Mouse (Mus musculus) mouse trophoblast stem cell (cell line): ENCODE data around the gene Olfr420.

ENCODE experiments used
- in situ Hi-C, 2 experiments: fragments of 300-500 bp; cut with MseI, MboI; formaldehyde crosslinking; loops; 2 replicates in 1 of 2; 3 replicates in 1 of 2; pipeline ENCODE4 v1.15.1; 2025

Gene Olfr420

GRCm38 (mm10) chr1:174155333-174155732 lies at the start of gene Olfr420:
Gene Olfr420, plus strand, starts transcription at chr1:174155633.
- in situ Hi-C loops: no loop called here

- in situ Hi-C loops: loop anchor here in 1 of 2 experiments (25.0 kb wide), 1 partner anchor 659 kb away; no protein-coding TSS in a partner anchor
Observed at GRCm38 (mm10) chr1:174121062-174121461, 34.4 kb upstream of the Olfr420 start, which contains the start of gene Olfr231. Gene Olfr231, minus strand, starts transcription at chr1:174121162.

GRCm38 (mm10) chr1:174131217-174131616 lies 24.2 kb upstream of the Olfr420 start, which contains the start of gene Olfr424:
Gene Olfr424, plus strand, starts transcription at chr1:174131517.
- in situ Hi-C loops: no loop called here

GRCm38 (mm10) chr1:174131999-174132398 lies 23.4 kb upstream of the Olfr420 start:
- in situ Hi-C loops: no loop called here

- in situ Hi-C loops: no loop called here
Observed at GRCm38 (mm10) chr1:174141384-174141783, 14.0 kb upstream of the Olfr420 start.

- in situ Hi-C loops: no loop called here
Observed at GRCm38 (mm10) chr1:174146696-174147095, 8.7 kb upstream of the Olfr420 start.

- in situ Hi-C loops: no loop called here
Observed at GRCm38 (mm10) chr1:174149289-174149688, 6.1 kb upstream of the Olfr420 start.

- in situ Hi-C loops: no loop called here
Observed at GRCm38 (mm10) chr1:174157622-174158021, 2.2 kb downstream of the Olfr420 start.

- in situ Hi-C loops: no loop called here
Observed at GRCm38 (mm10) chr1:174158512-174158911, 3.1 kb downstream of the Olfr420 start.

GRCm38 (mm10) chr1:174159095-174159494 lies 3.7 kb downstream of the Olfr420 start:
- in situ Hi-C loops: no loop called here

GRCm38 (mm10) chr1:174169024-174169423 lies 13.6 kb downstream of the Olfr420 start:
- in situ Hi-C loops: no loop called here

GRCm38 (mm10) chr1:174170706-174171501 lies 15.5 kb downstream of the Olfr420 start:
- in situ Hi-C loops: no loop called here

GRCm38 (mm10) chr1:174171537-174171936 lies 16.1 kb downstream of the Olfr420 start:
- in situ Hi-C loops: no loop called here

- in situ Hi-C loops: no loop called here
Observed at GRCm38 (mm10) chr1:174172605-174173004, 17.2 kb downstream of the Olfr420 start, which contains the start of gene Spta1. Gene Spta1, plus strand, starts transcription at chr1:174172776.

- in situ Hi-C loops: no loop called here
Observed at GRCm38 (mm10) chr1:174204699-174205098, 49.3 kb downstream of the Olfr420 start.
